Mouse (Mus musculus): ENCODE results near the gene Akr1c18.

DNA sequence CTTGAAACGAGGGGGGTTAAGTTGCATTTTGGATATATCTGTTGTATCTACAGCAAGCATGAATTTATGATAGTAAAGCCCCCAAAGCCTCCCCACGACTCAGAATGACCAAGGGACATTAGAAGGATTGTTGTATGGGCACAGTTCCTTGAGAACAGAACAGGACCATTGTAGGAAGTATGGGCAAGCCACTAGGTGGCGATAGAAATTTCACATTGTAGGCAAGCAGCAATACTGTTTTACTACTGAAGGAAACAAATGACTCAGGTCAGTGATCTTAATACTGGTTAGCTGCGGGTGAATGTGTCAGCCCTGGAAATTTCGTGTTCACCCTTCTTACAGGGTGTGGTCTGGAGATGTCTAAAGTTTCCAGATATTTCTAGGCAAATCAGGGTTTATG lies 21.4 kb downstream of the Akr1c18 start:
- no peak for TF ChIP-seq CTCF (IDR thresholded peaks at IDR 0.05; ENCODE audit: control insufficient read depth, insufficient read depth, insufficient replicate concordance, low read depth, low read length)
- no peak for TF ChIP-seq POLR2A (IDR thresholded peaks at IDR 0.05; ENCODE audit: control insufficient read depth, low read depth, low read length)

All from testis, adult 2 months (tissue).